Mouse (Mus musculus) layer of hippocampus, postnatal 36 days (tissue): ENCODE measurements around the gene Wwc1. TPM values are rescaled to one million over a fixed set of nuclear protein-coding genes. Genes with fewer than 3 reads are reported as not detected.
A peak's percentile ranks its signal among the peaks of the same experiment; 100 is the strongest.

ENCODE experiments used
- DNase-seq, 2 experiments: peaks; one replicate each; pipeline ENCODE4 v3.0.0; 2022
- total RNA-seq, 2 experiments: library from RNA; stranded (reverse); gene quantifications; 2 replicates each; pipeline ENCODE4 v1.2.3; 2021

Wwc1 gene
- total RNA-seq, 2 experiments from 2014 or later = 103 to 104 TPM

DNA sequence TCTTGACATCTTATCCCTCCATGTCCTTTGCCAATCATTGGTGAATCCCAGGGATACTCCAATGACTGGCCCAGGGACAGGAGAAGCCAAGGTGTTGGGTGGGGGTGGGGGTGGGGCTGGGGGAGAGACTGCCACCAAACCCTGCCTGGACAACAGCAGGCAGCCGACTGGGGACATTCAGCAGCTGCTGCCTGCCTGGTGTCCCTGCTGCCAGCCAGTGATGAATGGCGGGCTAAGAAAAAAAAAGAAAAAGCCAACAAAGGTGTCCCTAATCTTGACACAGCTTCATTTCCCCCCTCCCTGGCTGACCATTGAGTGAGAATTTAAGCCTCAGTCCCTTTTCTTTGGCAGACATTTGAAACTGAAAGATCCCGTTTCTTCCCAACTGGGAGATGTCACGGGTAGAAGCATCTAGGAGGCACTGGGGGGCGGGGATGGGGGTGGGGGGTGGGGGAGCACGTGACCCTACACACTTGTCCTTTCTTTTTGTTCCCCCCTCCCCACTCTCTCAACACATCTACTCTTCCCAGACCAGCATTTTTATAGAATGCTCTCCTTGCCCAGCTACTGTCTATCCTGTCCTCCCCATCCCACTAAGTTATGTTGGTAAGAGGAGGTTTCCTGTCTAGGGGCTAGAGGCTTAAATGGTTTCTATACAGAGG is 7.9 kb downstream of the Wwc1 start:
- no peak for DNase-seq

DNA sequence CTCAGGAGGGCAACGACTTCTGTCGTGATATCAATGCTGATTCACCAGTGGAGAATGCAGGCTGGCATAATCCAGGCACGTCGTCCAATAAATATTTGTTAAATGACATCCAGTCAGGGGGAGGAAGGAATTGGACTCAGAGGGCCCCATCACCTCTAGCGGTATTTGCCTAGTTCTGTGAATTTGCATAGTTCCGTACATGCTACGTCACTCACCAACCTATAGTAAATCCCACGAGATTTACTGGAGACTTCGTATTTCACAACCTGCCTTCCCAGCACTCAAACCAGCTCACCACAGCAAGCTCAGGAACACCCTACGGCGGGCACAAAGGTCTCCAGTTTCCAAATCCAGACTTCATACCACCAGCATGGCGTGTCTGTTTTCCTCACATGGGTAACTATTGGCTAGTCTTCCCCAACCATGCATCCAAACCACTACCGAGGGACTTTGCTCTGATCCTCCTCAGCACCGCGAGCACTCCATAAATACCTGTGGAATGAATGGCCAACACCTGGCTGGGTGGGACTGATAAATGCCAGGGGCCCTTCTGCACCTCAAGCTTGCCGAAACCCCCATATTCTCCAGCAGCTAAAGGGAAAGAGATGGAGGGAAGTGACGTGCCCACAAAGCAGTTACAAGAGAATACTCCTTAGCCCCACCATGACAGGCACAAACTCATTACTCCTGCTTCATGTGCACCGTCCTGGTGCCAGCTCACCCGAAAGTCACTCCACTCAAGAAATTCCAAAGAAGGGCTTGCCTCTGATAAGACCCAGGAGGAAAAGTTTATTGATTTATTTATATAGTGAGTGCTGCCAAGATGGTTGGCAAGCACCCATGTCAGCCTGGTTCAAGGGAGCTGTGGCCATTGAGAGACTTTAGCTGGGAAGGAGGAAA is 9.3 kb downstream of the Wwc1 start:
- DNase-seq = no peak

DNA sequence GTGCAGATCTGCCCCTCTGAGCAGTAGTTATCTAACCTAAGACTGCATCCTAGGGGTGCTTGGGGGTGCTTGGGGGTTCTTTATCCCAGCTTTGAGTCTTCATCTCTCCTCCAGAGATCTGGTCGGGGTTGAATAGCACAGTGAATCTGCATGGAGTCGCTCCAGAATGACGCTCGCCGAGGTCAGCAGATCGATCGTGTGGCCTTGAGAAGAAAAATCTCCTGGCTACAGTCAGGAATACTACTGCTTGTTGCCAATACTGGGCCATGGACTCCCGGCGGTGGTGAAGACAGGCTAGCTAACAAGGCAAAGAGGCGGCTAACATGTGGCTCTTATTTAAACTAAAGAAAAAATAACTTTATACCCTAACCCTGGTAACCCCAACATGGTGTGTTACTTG is 12.0 kb downstream of the Wwc1 start:
- no peak for DNase-seq

DNA sequence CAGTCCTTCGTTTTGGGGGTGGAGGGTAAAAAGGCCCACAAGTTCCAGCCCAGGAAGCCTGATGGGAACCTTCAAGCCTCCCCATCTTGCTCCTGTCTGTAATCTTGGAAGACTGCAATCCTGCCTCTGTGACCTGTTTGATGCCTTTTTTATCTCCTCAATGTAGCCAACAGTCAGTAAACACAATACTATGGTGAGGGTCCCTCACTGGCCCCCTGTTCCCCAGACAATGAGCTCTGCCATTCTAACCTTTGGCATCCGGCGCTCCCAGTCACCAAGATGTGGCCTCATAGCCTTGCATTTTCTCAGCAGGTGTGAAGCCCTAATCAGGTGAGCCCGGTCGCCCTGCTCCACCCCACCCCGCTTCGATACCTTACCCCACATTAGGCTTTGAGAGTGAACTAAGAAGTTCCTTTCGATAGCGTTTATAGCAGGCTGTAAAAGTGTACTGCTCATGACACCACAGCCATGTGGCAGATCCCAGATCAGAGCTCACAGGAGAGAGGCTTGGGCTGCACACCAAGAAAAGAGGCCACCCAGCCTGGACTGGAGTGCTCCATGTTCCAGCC is 16.3 kb downstream of the Wwc1 start:
- DNase-seq = no peak

DNA sequence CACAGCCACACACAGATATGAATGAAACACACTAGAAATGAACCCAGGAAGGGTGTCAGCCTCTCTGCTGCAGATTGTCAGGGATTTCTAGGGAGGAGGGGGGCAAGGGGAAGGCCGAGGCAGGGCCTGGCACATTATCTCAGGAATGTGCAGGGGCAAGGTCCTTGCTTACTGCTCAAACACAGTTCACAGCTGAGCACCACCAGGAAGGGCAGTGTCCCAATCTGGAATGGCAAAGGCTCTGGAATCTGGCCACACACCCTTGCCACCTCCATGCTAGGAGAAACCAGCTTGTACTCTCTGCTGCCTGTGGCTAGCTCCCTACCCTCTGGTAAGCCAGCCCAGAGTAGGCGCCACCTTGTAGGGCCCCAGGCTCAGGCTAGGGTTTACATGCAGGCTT is 16.8 kb downstream of the Wwc1 start:
- no peak for DNase-seq

DNA sequence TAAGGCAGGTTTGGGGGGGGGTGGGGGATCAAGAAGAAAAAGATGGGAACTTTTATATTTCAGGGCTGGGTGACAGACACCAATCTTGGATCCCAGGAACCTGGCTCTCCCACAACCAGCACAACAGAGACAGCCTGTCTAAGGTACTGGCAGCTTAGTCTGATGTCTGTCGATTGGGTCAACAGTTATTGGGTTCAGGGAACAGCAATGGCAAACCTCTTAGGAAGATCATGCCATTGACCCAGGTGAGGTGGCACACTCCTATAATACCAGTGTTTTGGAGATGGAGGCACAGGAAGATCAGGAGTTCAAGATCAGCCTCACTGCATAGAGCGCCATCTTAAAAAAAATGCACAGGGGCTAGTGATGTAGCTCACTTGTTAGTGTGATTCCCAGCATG is 17.9 kb downstream of the Wwc1 start:
- DNase-seq = no peak

DNA sequence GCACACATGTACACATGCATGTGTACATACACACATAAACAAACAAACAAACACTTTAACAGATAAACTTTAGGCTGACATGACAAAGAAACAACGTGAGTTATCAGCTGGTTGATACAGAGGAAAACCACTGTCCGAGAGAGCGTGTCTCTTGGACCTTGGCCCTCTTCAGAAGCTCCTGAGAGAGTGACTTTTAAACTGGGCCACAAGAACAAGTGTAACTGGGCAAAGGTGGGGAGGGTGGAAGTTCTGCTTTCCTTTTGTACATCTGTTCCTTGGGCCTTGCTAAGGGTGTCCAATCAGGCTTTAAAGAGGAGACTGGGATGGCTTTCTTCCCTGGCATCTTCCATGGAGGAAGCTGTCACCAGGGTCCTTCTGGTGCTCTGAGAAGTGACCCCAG is 21.1 kb downstream of the Wwc1 start:
- no peak for DNase-seq

DNA sequence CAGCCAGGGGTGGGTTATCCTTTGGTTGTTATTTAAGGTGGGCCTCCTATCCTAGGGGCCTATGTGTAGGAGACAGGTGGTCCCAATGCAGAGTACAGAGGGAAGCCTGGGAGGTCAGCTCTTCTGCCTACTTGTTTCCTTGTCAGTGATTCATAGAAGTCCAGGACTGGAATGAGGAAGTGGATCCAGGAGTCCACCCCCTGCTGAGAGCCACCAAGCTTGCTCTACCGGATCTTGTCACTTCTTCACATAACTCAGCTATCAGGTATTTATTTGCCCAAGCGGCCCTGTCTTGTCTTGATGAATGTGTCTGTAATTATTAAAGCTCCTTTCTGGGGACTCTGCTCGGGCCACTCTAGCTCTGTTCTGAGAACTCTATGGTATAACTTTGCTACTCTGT is 24.8 kb downstream of the Wwc1 start:
- DNase-seq = no peak

DNA sequence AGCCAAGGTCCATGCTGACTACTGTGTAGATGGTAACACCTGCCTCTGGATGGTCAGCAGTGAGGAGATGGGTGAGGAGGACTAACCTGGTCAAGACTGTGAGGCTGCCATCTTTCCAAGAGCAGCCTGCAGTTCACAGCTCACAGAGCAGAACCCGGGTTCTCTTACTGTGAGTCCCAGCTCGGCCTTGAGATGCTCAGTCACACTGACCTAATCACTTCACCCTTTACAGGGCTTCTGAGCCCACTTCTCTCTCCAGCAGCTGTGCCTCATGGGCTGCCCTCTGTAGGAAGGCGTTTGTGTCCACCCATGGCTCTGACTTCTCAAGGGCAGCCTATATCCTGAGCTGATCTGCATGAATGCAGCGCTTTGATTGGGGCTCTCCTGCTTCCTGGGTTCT is 27.1 kb downstream of the Wwc1 start:
- DNase-seq = no peak

DNA sequence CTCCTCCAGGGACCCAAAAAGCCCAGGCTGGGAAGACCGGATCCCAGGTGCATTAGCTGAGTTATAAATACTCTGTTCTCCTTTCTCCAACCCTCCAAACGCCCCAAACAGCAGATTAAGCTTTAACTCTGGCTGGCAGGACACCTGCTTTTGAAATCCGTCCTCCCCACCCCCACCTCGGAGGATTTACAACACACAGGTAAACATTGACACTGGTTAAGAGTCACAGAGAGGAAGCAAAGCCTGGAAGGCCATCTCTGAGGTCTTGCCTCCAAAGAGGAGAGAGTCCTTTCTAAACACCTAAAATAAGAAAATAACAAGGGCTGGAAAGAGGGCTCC is 28.6 kb downstream of the Wwc1 start:
- no peak for DNase-seq

DNA sequence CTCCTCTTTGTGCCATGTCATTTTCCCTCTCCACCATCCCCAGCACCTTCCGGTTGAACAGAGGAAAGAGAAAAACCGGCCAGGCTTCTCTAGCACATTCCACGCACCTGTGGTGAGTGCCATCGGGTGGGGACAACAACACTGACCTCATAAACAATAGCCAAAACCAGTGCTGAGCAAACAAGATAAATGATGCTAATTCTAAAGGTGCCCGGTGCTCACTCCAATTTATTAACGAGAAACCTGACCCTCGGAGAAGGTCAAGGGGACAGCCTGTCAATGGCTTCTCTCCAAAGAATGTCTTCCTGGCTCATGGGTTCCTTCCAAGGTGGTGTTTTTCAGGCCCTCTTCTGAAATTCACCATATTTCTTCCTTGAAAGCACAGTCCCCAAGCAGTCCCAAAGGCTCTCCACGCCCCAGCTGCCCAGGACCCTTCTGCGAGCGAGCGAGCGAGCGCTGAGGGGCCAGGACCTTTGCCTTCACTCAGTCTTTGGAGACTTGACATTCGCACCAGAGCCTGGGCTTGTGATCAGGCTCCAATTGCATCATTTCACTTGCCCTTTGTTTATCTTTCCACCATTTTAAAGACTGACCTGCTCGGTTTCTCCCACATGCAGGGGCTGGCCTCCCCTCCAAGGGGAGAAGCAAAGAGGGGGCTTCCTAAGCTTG is 29.1 kb downstream of the Wwc1 start:
- no peak for DNase-seq

DNA sequence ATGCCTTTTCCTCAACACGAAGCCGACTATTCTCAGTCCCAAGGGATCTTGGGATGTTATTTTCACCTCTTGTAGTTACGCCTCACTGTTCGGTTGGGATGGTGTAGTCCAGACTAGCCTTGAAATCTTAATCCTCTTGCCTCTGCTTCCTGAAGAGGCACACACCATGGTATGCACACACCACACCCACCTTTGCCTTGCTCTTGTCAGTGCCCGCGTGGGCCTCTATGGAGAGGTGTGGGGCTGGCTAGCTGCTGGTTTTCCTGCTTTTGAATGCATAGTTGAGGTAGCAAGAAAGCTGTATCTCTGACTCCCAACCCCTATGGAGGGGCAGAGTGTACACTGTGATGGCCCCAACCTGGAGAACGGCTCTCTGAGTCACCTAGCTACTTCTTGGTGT is 29.9 kb downstream of the Wwc1 start:
- DNase-seq = no peak

DNA sequence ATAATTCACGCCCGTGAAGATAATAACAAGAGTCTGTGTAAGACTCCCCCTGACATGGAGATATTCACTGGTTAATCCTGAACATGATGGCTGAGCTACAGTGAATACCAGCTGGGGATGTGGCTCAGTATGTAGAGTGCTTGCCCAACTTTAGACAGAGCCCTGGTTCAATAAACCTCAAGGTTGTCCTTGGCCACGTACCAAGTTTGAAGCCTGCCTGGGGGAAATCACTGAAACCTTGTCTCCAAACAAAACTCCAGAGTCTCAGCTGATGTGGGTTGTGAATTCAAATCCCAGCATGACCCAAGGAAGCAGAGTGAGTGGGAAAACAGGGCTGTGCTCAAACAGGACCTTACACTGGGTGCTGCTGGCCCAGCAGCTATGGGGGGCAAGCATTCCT is 30.3 kb downstream of the Wwc1 start:
- DNase-seq = no peak

DNA sequence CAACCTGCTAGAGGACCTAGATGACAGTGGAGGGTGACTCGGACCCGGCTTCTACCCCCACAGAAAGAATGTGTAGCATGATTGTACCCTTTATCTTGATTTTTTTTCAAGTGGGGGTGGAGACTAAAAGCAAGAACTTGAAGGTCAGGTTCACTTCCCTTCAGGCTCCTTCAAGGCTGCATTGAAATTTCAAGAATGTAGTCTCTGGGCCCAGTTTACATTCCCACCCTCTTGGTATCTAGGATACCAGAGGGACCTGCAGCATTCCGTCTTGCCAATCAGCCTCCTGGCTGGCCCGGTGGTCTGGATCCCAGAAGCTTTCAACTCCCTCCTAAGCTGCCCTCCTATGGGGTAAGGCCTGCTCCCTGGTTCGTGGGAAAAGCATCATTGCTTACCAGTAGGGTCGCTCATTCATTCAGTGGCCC is 31.9 kb downstream of the Wwc1 start:
- no peak for DNase-seq

DNA sequence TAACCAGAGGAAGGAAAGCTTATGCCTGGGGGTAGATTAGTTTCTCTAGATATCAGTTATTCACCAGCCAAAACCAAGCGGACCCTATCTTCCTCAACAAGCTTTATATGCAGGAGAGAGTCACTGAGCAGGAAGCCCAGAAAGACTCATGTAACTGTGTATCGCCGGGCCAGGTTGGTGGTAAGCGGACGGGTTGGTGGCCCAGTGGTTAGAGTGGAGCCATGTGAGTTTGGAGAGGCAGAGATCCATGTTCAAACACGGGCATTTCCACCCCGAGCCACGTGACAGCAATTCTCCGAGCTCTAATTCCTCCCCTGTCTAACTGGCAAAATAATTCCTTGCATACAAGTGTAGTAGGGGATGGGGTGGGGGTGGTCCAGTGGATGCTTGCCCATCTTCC is 32.4 kb downstream of the Wwc1 start:
- DNase-seq = no peak

DNA sequence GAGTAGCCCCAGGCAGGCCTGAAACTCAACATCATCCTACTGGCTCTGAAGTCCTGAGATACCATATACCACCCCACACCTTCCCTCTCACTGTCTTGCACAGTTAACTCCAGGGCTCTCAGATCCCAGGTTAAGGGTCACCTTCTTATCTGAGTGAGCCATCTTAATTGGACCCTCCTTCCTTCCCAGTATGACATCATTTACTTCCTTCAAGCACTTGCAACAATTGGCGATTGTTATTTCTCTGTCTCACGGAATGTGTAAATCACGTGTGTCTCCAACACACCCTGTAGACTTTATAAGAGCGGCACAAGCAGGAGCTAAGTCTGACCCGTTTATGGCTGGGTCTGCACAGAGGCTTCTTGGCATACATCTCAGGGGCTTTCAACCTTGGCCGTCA is 35.1 kb downstream of the Wwc1 start:
- no peak for DNase-seq

DNA sequence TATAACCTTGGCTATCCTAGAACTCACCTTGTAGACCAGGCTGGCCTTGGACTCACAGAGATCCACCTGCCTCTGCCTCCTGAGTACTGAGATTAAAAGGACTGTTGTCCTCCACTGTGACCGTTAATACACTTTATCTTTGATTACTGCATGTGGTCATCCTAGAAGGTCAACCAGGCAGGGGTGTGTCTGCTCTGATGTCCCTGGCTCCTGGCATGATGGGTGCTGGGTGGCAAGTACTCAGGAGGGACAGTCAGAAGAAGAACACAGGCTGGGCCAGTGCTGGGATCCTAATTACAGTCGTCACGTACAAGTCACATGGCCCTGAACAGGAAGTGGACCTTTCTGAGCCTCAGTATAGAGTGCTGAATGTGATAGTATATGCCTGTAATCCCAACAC is 38.7 kb downstream of the Wwc1 start:
- no peak for DNase-seq

DNA sequence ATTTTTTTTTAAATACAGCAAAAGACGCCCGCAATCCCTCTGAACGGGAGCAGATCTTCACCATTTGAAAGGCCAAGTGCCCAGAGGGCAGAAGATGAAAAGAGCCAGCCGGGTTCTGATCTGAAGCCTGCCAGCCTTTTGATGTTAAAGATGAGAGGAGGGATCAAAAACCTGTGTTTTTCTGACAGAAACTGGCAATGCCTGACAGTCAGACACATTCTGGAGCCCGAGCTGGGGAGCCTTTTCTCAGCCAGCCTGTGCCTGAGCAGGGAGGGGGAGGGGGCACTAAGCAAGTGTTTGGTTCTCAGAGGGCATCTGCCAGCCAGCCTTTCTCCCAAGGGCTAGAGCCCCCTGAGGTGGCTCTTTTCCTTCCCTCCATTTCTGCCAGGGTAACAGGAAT is 39.3 kb downstream of the Wwc1 start:
- DNase-seq = no peak

DNA sequence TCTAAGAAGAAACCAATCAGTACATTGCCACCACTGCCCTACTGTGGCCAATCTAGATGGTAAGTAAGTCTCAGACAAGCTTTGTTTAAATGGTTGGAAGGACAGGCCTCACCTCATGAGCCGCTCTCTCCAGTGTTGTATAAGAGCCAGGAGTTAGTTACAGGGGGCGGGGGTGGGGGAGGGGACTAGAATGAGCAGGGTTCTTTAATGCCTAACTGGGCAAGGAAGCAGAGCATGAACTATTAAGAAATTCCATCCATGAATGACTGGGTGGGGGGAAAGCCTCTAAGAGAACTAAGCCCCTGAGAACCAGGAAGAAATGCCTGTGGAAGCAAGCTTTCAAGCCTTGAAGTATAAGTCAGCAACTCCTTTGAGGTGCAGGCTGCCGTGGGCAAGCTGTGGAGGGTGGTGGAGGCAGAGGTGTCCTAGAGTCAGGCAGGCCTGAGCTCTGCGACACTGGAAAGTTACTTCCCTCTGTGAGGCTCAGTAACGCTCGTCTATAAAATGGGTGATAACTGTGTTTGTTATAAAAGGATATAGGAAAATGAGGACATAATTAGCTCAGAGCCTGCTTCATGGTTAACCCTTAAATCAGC is 41.4 kb downstream of the Wwc1 start:
- no peak for DNase-seq

DNA sequence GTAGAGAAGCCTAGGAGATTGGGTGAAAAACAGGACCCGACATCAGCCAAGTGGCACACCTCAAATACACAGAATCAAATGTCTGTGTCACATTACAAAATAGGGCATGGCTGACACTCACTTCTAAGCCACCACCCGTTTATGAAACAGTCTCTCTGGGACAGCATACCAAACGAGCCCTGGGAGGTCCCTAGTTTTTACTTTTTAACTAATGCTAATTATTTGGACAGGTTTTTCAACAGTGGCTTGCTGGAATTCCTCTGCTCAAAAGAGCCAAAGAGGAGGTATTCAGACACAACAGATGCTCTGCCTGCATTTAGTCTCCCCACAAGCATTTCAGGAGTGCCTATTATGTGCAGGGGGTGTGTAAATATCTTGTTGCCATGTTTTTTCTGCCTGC is 44.7 kb downstream of the Wwc1 start:
- no peak for DNase-seq

DNA sequence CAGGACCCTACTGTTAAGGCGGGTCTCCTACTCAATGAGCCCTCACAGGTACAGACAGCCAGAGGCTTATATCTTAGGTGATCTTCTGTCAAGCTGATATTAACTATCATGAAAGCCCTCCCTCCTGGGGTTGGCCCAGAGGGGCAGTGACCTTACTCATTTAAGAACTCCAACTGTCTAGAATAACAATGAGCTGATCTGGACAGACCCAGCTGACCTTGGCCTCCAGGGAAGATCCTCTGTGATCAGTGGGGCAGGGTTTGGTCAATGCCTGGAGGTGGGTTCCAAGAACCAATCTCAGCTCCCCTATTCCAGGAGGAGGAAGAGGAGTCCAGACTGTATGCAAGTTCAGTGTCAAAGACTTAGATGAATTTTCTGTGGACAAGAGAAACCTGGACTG is 45.2 kb downstream of the Wwc1 start:
- no peak for DNase-seq

DNA sequence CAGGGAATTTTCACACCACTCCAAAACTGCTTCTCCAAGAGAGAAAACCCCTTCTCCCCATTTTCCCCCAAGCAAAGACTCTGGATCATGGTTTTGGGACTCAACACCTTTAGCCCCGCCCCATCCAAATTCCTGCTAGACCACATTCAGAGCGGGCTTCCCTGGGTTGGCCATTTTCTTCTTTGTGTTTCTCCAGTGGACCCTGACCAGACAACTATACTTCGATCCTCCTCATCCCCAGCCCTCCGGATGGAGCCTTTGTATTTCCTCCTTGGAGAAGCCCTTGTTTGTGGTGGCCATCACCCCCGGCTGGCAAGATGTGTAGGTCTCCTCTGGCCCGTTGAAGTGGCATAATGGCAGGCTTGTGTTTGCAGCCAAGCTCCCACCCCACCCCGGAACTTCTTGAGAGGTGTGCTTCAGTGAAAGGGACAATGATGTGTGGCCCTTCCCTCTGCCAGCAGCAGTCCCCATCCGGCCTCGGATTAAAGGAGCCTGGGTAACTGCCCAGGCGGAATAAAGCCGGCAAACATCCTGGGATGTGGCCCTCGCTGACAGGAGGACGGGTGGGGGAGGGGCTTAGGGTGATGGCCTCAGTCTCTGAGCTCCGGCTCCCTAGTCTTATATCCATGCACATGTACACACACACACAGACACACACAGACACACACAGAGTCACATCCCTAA is 46.8 kb downstream of the Wwc1 start:
- peak in 1 of 2 experiments; percentile 60 for DNase-seq
